Mouse (Mus musculus) myocyte (in vitro differentiated cells): ENCODE measurements around the gene Thada.

Source experiments
- MYOD1 ChIP-seq, 3 experiments: IDR thresholded peaks; one replicate each; pipeline ENCODE4 v1.6.1; 2011; ENCODE audit warnings: control low read depth in 2 of 3, low read depth in 2 of 3, mild to moderate bottlenecking in 2 of 3, moderate library complexity in 1 of 3; ENCODE audit not compliant: insufficient read length in 2 of 3, control insufficient read depth in 1 of 3
- POLR2A ChIP-seq: IDR thresholded peaks from one replicate; pipeline ENCODE4 v1.6.1; 2011; ENCODE audit warnings: low read depth, mild to moderate bottlenecking, control low read depth, moderate library complexity; ENCODE audit not compliant: insufficient read length

DNA sequence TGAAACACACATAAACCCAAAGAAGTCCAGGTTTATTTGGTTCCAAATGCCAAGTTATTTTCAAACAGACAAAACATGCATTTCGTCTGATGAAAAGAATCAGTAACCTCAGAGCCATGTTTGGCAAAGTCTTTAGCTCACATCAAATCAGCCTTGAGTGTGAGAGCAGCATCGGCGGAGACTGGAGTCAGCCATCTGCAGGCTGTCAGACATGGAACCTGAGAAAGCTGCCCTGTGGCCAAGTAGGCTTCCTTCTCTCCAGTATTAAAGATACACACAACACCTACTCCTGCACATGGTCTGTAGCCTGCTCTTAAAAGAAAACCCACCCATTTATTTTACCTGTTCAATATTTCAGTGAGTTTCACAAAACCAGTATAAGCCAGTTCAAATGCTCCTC lies 50.1 kb downstream of the Thada start:
- no peak for TF ChIP-seq POLR2A
- TF ChIP-seq MYOD1 (IDR thresholded peaks at IDR 0.05; ENCODE audit: control insufficient read depth in 1 of 3, insufficient read length in 2 of 3, low read depth in 2 of 3) = no peak
